Mouse (Mus musculus): Measurements from ENCODE around the gene Ogfod3. TPM values are rescaled to one million over a fixed set of nuclear protein-coding genes. Genes with fewer than 3 reads are reported as not detected.

Gene Ogfod3
- 1 to 10 TPM; 7.1 to 7.3 TPM for total RNA-seq (2021)

- peak; percentile 78 to 89 for DNase-seq (ENCODE audit: extremely low spot score in 1 of 2, low spot score in 1 of 2)
Measured at GRCm38 (mm10) chr11:121204161-121205006, at the start of gene Ogfod3, which contains the start of gene Hexdc. Ogfod3 (minus strand) TSS chr11:121204711. Hexdc (plus strand) TSS chr11:121204433.

GRCm38 (mm10) chr11:121250196-121250595 is 45.7 kb upstream of the Ogfod3 start:
- no peak for DNase-seq (ENCODE audit: extremely low spot score in 1 of 2, low spot score in 1 of 2)

DNA sequence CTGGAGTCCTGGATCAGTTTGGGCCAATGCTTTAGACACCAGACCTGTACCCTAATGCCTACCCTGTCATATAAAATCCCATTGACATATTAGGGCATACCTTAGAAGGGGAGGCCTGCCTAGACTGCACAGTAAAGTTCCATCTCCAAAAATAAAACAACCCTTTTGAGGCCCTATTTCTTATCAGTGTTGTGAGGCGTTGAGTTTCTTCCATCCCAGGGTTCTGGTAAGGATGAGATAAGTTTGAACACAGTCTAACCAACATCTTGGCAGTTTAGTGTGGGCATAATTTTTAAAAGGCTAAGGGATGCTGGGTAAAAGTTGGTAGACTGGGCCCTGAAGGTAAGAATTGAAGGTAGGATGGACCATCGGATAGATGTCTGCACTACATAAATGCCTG is 35.2 kb upstream of the Ogfod3 start:
- no peak for DNase-seq (ENCODE audit: extremely low spot score in 1 of 2, low spot score in 1 of 2)

DNA sequence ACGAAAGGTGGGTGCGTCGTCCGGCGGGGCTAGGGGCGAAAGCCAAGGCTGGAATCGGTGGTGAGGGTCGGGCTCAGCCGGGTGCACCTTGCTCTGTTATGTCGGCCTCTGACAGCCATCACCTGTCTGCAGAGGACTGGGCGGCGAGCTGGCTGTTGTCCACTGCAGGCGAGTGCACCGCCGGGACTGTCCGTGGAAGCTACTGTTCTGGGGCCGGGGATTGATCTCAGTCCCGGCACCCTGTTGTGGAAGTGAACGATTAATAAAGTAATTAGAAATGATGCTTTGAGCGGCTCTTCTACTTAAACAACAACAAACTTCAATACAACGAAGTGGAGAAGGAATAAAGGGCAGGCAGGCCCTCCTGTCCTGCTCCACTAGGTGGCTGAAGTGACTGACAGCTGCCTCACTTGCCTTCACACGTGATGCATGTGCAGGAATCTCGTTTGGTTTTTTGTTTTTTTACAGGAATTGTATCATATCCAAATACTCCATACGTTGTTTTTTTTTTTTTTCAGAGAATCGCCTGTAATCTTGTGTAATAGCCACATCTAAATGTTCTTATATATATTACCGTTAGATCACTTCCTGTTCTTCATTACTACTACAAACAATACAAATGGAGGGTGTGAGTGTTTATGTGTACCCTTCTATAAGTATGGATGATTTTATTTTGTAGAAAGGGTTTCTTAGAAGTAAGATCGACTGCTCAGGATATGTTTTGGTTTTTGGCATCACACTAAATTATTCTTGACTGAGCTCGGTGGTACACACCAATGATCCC is 33.0 kb upstream of the Ogfod3 start:
- DNase-seq (ENCODE audit: extremely low spot score in 1 of 2, low spot score in 1 of 2), result no peak

DNA sequence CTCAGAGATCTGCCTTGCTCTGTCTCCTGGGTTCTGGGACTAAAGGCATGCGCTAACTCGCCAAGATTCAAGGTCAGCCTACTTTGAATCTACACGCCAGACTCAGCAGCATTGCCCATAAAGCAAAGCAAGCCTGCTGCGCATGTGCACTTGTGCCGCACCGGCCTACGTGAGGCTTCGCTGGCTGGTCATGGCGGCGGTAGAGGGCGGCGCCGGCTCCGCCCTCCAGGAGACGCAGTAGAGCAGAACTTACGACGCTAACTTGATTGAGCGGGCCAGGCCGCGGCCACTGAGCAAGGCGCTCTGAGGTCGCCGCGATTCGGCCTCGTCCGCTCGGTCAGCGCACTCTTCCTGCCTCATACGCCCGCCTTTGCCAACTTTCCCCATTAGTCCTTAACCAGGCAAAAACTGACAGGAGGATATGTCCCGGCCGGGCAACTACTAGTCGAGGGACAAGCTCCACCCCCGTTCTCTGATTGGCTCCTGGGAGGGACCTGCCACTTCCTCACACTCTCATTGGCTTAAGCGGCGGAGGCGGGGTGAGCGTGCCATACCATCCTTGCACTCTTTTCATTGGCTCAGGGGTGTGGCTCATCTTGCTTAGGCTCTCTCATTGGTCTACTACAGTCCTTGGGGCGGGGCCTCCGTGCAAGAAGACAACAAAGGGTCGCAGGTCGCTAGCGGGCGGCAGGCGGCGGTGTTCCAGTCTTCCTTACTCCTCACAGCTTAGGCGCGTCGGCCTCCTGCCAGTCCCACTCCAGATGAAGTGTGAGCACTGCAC is 32.2 kb upstream of the Ogfod3 start, which contains the start of gene Narf:
Gene Narf (plus strand): TSS at position 690 of the 781 bp plus-strand sequence.
- peak; percentile 84 to 96 for DNase-seq (ENCODE audit: extremely low spot score in 1 of 2, low spot score in 1 of 2)

DNA sequence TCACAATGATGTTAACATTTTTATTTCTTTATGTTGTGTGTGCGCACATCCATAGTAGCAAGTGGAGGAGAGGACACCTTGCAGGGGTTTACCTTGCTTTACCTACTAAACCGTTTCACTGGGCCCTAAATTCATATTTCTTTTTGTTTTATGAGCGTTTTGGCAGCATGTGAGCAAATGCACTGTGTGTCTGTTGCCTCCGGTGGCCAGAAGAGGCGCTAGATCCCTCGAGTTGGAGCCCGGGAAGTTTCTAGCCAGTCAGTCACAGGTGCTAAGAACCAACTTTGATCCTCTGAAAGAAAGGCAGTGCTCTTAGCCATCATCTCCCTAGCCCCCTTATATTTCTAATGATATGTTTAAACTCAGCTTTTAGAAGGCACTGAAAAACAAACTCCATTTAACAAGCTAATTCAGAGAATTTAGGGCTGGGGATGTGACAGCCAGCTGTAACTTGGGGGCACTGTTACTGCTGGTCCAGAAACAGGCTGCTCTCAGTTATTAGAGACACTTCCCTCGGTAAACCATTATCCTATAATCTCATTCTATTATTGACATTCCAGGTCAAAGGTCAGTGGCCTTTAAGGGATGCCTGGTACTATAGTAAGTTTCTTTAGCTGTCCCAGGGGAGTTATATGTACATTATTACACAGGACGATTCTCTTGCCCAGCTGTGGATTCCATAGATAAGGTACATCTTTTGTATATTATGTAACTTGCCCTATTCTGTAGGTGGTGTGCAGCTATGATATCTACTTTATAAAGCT is 31.1 kb upstream of the Ogfod3 start:
- no peak for DNase-seq (ENCODE audit: extremely low spot score in 1 of 2, low spot score in 1 of 2)

DNA sequence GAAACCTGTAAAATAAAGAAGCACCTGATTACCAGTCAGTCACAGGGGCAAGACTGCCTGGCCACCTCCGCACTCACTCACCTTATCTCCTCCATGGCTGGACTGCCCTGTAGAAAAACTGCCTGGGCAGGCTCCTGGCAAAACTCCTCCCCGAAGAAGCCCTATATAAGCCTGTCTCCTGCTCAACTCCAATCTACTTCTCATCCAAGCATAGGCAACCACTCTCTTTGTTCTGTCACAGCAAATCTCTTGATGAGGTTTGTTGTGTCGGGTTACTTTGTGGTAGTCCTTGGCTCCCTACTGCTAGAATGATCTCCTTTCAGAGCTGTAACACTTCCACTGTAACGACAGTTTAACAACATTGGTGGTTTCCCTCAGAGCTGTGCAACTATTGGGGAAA is 28.2 kb upstream of the Ogfod3 start:
- DNase-seq (ENCODE audit: extremely low spot score in 1 of 2, low spot score in 1 of 2), result no peak

DNA sequence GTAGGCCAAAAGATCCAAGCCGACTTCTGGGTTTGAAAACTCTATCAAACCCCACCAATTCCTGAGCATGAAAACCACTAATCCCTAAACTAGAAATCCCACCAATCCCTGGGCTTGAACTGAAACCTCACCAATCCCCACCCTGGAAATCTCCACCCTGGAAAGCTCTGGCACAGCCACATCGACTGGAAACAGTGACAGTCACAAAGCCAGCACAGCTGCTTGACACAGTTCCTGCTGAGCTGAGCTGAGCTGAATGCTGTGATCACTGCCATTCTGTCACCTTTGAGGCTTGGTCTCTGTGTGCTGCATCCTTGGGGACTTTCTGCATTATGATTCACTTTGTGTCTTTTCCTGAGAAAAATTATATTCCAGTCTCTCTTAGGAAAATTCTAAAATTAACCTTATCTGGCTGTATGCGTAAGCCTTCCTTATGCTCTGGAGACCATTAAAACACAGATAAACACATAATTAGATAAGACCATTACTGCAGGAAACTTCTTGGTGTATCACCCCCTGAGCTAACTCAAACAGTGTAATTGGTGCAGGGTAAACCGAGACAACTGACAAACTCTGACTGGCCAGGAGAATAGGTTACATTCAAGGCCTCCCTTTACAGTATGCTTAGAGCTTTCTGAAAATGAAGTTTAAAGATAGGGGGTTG is 27.2 kb upstream of the Ogfod3 start:
- DNase-seq (ENCODE audit: extremely low spot score in 1 of 2, low spot score in 1 of 2), result no peak

- DNase-seq (ENCODE audit: extremely low spot score in 1 of 2, low spot score in 1 of 2), result no peak
Measured at GRCm38 (mm10) chr11:121231191-121231590, 26.7 kb upstream of the Ogfod3 start.

DNA sequence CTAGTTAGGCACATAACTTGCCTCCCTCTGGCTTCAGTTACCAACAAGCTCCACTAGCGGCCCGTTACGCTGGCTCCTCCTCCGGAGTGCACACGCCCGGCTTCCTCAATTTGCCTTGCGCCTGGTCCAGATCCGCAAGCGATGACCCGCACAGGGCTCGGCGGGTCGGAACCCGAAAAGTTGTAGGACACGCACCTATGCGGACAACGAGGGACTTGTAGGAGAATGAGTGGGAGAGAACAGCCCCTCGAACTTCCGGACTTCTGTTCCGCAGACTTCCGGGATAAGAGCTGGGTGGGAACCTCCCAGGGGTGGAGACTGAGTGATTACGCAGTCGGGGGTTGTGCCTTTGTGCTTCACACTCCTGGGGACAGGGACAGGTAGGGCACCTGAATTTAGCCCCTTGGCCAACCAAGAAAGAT is 24.5 kb upstream of the Ogfod3 start, which contains the start of gene Cybc1:
Gene Cybc1 (minus strand): TSS at position 305 of the 422 bp plus-strand sequence.
- peak; percentile 53 for DNase-seq (ENCODE audit: extremely low spot score in 1 of 2, low spot score in 1 of 2)

- no peak for DNase-seq (ENCODE audit: extremely low spot score in 1 of 2, low spot score in 1 of 2)
Measured at GRCm38 (mm10) chr11:121228129-121229017, 23.9 kb upstream of the Ogfod3 start.

- DNase-seq (ENCODE audit: extremely low spot score in 1 of 2, low spot score in 1 of 2), result no peak
Measured at GRCm38 (mm10) chr11:121221321-121222010, 17.0 kb upstream of the Ogfod3 start.

DNA sequence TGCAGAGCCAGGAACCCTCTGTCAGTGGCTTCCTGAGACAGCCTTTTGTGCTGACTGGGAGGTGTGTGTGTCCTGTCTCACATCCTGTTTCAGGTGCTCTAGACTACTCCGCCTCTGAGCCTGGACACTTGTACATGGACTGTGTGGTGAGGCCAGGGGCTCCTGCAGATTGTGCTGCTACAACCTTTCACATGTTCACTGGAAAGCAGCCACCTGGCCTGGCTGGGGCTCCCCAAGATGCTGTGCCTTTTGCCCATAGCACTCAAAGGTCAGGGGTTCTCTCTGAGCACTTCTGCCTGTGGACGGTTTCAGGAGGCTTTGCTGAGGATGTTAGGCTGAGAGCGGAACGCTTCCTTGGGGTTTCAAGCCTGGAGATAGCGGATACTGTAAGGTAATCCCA is 16.3 kb upstream of the Ogfod3 start:
- no peak for DNase-seq (ENCODE audit: extremely low spot score in 1 of 2, low spot score in 1 of 2)

DNA sequence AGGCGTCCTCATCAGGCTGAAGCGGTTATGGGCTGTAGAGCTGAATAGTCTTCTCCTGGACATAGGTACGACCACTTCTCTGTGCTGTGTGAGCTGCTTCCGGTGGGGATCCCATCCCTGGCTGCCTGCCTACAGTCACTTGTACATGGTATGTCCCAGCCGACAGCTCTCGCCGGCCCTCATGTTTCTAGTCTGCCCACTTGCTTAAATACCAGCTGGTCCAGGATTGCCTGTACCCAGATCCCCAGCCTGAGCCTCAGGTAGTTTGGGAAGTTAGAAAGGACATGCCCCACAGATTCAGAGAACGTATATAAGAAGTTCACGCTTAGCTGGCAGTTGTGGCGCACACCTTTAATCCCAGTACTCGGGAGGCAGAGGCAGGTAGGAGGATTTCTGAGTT is 15.3 kb upstream of the Ogfod3 start:
- DNase-seq (ENCODE audit: extremely low spot score in 1 of 2, low spot score in 1 of 2), result no peak

DNA sequence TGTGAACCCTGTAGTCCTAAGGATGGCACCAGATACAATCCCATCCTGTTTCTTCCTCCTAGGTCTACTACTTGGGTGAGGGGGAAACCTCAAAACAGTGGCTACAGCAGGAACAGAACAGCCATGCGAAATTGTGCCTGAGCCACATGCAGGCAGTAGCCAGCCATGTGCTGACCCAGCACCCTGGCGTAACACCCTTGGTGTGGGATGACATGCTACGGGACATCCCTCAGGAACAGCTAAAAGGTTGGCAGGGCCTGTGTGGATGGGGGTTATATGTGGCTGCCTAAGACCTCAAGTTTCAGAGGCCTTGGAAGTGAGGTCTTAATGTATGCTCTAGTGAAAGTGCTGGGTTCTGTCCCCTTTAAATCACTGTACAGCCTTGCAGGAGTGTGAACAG is 12.3 kb upstream of the Ogfod3 start:
- no peak for DNase-seq (ENCODE audit: extremely low spot score in 1 of 2, low spot score in 1 of 2)

DNA sequence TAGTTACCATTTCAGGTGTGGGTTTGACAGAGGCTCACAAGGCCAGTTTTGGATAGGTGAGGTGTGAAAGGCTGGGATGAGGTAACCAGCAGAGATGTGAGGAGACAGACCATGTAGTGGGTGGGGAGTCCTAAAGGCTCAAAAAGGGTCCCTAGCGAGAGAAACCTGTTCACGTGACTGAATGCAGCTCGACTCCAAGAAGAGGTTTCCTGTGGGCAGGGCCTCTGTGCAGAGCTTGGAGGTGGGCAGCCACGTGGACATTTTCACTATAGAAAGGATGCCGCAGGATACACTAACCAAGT is 701 bp downstream of the Ogfod3 start:
- no peak for DNase-seq (ENCODE audit: extremely low spot score in 1 of 2, low spot score in 1 of 2)

DNA sequence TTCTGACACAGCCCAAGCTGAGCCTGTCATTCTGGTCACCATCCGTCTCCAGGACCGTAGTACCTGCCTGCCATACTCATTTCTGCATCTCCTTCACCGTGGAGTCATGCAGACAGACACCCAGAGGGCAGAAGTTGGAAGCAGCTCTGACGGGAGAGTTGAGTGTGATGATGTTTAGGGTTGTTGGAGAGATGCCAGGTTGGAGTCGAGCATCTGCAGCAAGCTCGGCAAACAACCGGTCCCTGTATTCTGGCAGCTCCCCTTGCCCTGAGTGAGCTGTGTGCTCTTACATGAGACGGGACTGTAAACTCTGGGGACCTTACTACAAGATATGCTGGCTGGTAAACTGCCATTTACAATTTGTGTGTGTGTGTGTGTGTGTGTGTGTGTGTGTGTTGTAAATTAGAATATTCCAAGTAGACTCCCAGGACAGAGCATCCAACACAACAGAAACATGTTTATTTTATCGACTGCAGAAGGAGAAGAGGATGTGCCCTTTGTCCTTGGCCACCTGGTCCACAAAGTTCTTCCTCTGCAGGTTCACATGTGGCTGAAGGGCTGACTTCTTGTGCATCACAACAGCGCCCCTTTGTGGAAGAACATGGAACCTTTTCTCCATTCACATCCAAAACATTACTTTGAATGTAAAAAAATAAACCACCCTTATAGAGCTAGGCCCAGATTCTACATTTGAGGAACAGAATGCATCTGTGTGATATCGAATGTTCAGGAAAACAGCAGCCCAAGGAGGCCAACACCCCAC is 2.9 kb downstream of the Ogfod3 start:
- DNase-seq (ENCODE audit: extremely low spot score in 1 of 2, low spot score in 1 of 2), result peak in 1 of 2 experiments; percentile 55
